Mouse (Mus musculus): ENCODE measurements at regions not wholly inside any gene's neighbourhood (a gene's known extent, or its start where the extent isn't known, plus 50 kb on each side); places are given as distances from the start of the nearest gene placed in this dataset.

- Histone ChIP-seq H3K36me3 (ENCODE audit: control insufficient read depth, insufficient read depth, low read length) (no peaks in the 10 kb centered on the region), H3K4me1 (ENCODE audit: control insufficient read depth, insufficient read depth, low read length) (no peaks in the 10 kb centered on the region), H3K9me3 (ENCODE audit: control insufficient read depth, low read length) (no peaks in the 10 kb centered on the region), H3K4me3 (ENCODE audit: low read depth, low read length) (no peak overlapping the region), H3K27me3 (ENCODE audit: control insufficient read depth, insufficient read depth, low read length) (no peaks in the 10 kb centered on the region), H3K4me2 (ENCODE audit: low read depth) (no peak overlapping the region), H3K27ac (ENCODE audit: low read depth, low read length) (no peak overlapping the region), H3K9ac (ENCODE audit: low read length) (no peak overlapping the region)
- 43% methylated on average over 2 of the region's 2 CpGs for WGBS
- ATAC-seq (ENCODE audit: insufficient read depth, low FRiP score, low TSS enrichment), result no peak
- no peak for DNase-seq (ENCODE audit: low spot score)
These were observed 114.8 kb downstream of the Pcsk1 start for GRCm38 (mm10) chr13:75204417-75204816.

DNA sequence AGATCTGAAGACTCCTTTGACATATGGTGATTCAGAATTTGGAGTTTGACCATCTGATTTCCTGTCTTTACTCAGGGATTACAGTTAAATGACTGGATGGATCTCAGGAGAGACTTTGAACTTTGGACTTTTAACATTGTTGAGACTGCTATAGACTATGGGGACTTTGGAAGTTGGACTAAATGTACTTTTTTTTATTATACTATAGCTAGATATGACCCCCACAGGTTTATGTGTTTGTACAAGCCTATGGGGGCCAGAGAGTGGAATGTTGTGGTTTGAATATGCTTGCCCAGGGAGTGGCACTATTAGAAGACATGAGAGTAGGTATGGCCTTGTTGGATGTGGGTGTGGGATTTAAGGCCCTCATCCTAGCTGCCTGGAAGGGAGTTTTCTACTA is 134.3 kb downstream of the Pcsk1 start:
- no peak overlapping the region for H3K4me3 ChIP-seq (ENCODE audit: low read depth, low read length)
- no peak overlapping the region for H3K9ac ChIP-seq (ENCODE audit: low read length)
- no peak for DNase-seq (ENCODE audit: low spot score)
- no peaks in the 10 kb centered on the region for H3K4me1 ChIP-seq (ENCODE audit: control insufficient read depth, insufficient read depth, low read length)
- ATAC-seq (ENCODE audit: insufficient read depth, low FRiP score, low TSS enrichment), result no peak
- H3K9me3 ChIP-seq (ENCODE audit: control insufficient read depth, low read length), result no peaks in the 10 kb centered on the region
- H3K36me3 ChIP-seq (ENCODE audit: control insufficient read depth, insufficient read depth, low read length), result no peaks in the 10 kb centered on the region
- no peak overlapping the region for H3K4me2 ChIP-seq (ENCODE audit: low read depth)
- no peak overlapping the region for H3K27ac ChIP-seq (ENCODE audit: low read depth, low read length)
- H3K27me3 ChIP-seq (ENCODE audit: control insufficient read depth, insufficient read depth, low read length), result no peaks in the 10 kb centered on the region

DNA sequence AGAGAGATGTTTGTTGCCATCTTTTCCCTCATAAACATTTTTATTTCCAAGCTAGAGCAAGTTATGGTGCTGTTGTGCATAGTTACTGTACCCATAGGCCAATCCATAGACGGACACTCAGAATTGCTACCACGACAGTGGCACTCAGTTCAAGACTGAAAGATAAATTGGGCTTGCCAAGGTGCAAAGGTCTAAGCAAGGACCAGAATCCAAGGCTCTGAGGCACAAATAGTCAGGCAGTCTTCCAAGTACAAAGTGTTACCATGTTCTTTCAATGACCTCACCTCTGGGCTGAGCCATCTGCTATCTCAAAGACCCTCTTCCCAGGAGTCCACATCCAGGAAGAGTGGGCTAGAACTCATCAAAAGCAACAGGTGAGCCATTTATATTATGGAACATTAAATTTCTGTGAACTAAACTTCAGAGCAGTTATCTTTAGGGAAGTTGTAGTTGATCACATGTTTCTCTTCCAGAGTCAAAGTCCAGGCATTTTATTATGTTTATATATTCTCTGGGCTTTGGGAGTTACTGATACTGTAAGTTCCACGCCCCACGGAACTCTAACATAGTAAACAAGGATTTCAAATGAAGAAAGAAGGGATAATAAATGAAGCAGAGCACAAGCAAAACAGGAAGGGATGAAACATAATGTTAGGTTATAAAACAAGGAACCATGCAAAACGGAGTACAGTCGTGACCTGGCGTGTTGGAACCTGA is 136.1 kb downstream of the Pcsk1 start:
- Histone ChIP-seq H3K9me3 (ENCODE audit: control insufficient read depth, low read length) (no peaks in the 10 kb centered on the region), H3K4me3 (ENCODE audit: low read depth, low read length) (no peak overlapping the region), H3K27ac (ENCODE audit: low read depth, low read length) (no peak overlapping the region), H3K9ac (ENCODE audit: low read length) (no peak overlapping the region), H3K36me3 (ENCODE audit: control insufficient read depth, insufficient read depth, low read length) (no peaks in the 10 kb centered on the region), H3K4me2 (ENCODE audit: low read depth) (no peak overlapping the region), H3K4me1 (ENCODE audit: control insufficient read depth, insufficient read depth, low read length) (no peaks in the 10 kb centered on the region), H3K27me3 (ENCODE audit: control insufficient read depth, insufficient read depth, low read length) (no peaks in the 10 kb centered on the region)
- no peak for ATAC-seq (ENCODE audit: insufficient read depth, low FRiP score, low TSS enrichment)
- no peak for DNase-seq (ENCODE audit: low spot score)
- WGBS, result 91% methylated on average over 7 of the region's 7 CpGs

DNA sequence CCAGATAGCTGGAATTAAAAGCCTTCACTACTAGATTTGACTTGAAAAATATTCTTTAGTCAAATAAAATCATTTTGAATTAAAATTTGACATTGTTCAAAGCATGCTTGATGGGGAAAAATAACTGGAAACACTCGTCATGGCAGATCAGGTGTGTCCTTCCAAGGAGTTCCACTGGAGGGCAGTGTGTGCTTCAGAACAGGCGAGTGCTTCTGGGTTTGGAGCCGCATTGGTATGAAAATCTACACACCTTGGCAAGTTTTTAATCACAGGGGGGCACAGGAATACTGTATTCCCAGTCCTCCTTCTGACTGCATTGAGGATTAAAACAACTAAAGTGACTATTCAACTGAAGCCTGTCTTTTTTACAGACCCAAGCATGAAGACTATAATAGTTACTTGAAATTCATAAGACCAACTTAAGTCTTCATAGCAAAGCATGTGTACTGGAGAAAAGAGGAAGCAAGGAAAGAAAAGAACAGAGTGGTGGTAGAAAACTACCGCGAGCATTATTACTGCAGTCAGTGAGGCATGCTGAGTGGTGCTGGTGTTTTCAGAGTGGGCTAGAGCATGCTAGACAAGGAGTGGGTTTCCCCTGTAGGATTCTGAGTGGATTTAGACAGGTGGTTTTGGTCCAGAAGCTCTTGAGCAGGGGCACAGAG is 138.1 kb downstream of the Pcsk1 start:
- no peaks in the 10 kb centered on the region for H3K27me3 ChIP-seq (ENCODE audit: control insufficient read depth, insufficient read depth, low read length)
- no peaks in the 10 kb centered on the region for H3K9me3 ChIP-seq (ENCODE audit: control insufficient read depth, low read length)
- H3K4me3 ChIP-seq (ENCODE audit: low read depth, low read length), result no peak overlapping the region
- no peak overlapping the region for H3K4me2 ChIP-seq (ENCODE audit: low read depth)
- H3K9ac ChIP-seq (ENCODE audit: low read length), result no peak overlapping the region
- ATAC-seq (ENCODE audit: insufficient read depth, low FRiP score, low TSS enrichment), result peak; percentile 65
- no peaks in the 10 kb centered on the region for H3K36me3 ChIP-seq (ENCODE audit: control insufficient read depth, insufficient read depth, low read length)
- peak; percentile 56 for DNase-seq (ENCODE audit: low spot score)
- no peak overlapping the region for H3K27ac ChIP-seq (ENCODE audit: low read depth, low read length)
- WGBS, result 27% methylated on average over 5 of the region's 5 CpGs
- no peaks in the 10 kb centered on the region for H3K4me1 ChIP-seq (ENCODE audit: control insufficient read depth, insufficient read depth, low read length)

DNA sequence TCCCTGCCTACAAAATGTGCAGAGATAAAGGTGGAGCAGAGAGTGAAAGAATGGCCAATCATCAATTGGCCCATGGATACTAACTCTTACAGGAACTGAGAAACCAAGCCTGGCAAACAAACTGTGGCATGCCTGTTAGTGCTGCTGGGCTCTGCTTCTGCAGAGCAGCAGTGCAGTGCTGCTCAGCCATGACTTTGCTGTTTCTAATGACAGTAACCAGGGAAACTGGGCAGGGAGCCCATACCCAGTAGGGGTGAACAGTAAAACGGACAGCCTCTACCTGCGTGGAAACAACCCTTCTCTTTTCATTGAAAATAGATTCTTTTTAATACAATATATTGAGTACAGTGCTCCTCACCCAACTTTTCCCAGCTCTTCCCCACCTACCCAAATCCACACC is 146.8 kb downstream of the Pcsk1 start:
- Histone ChIP-seq H3K4me1 (ENCODE audit: control insufficient read depth, insufficient read depth, low read length) (no peaks in the 10 kb centered on the region), H3K27ac (ENCODE audit: low read depth, low read length) (no peak overlapping the region), H3K4me3 (ENCODE audit: low read depth, low read length) (no peak overlapping the region), H3K27me3 (ENCODE audit: control insufficient read depth, insufficient read depth, low read length) (no peaks in the 10 kb centered on the region), H3K36me3 (ENCODE audit: control insufficient read depth, insufficient read depth, low read length) (no peaks in the 10 kb centered on the region), H3K9me3 (ENCODE audit: control insufficient read depth, low read length) (no peaks in the 10 kb centered on the region), H3K4me2 (ENCODE audit: low read depth) (no peak overlapping the region), H3K9ac (ENCODE audit: low read length) (no peak overlapping the region)
- 84% methylated on average over 2 of the region's 2 CpGs for WGBS
- ATAC-seq (ENCODE audit: insufficient read depth, low FRiP score, low TSS enrichment) (no peak), DNase-seq (ENCODE audit: low spot score) (no peak)
